In genomic region chr12:70553866-70554265, GRCm38 (mm10) we compare ENCODE assay signal across 14 mouse cellular contexts.
"Had no signal": no experiment of that assay in that cellular context is flagged by ENCODE, and none has a peak within 500 bp of the region (broad histone marks: within the 10 kb centered on the region; RNA-seq: fewer than 3 reads in every experiment).

No protein-coding gene starts in this region.

- H3K9ac ChIP-seq: liver, embryonic 15.5 days; midbrain, embryonic 13.5 days had no signal

- H3K4me3 ChIP-seq: layer of hippocampus, adult 2 months; limb, embryonic 10.5 days; liver, embryonic 15.5 days; midbrain, embryonic 13.5 days had no signal

- H3K4me2 ChIP-seq: liver, embryonic 11.5 days; liver, embryonic 15.5 days; midbrain, embryonic 13.5 days had no signal

- ATAC-seq: lung, postnatal 0 days; midbrain, embryonic 13.5 days had no signal

- H3K27me3 ChIP-seq: liver, embryonic 15.5 days had no signal

- H3K4me1 ChIP-seq: liver, embryonic 15.5 days; midbrain, embryonic 13.5 days had no signal

- DNase-seq: kidney, adult 9 months; kidney, postnatal 36 days; lung, adult 2 months; lung, postnatal 36 days; right cerebral cortex, postnatal 14 days; thymus, adult 18-20 months; thymus, postnatal 14 days had no signal

- H3K9me3 ChIP-seq: limb, embryonic 10.5 days; liver, embryonic 15.5 days; midbrain, embryonic 13.5 days had no signal

- H3K36me3 ChIP-seq: limb, embryonic 10.5 days; liver, embryonic 15.5 days; midbrain, embryonic 13.5 days had no signal

- H3K27ac ChIP-seq: kidney, postnatal 0 days; layer of hippocampus, adult 2 months; limb, embryonic 10.5 days; liver, embryonic 15.5 days; midbrain, embryonic 13.5 days had no signal
